Mouse (Mus musculus) adrenal gland, postnatal 25 days (tissue): Measurements from ENCODE around the gene Kif19a. TPM values are rescaled to one million over a fixed set of nuclear protein-coding genes. Genes with fewer than 3 reads are reported as not detected.
A peak's percentile ranks its signal among the peaks of the same experiment; 100 is the strongest.

Experiments used
- DNase-seq: peaks from one replicate; pipeline ENCODE4 v3.0.0; 2021; ENCODE audit warnings: mixed read lengths
- total RNA-seq: library from RNA; stranded (reverse); gene quantifications from 2 replicates; pipeline ENCODE4 v1.2.3, GENCODE M21; 2021

Gene Kif19a
- total RNA-seq, 1 experiment from 2014 or later = 0.43 TPM

GRCm38 (mm10) chr11:114807686-114808427 lies 42.7 kb downstream of the Kif19a start:
- no peak for DNase-seq

GRCm38 (mm10) chr11:114809371-114809770 lies 44.2 kb downstream of the Kif19a start:
- DNase-seq = no peak

GRCm38 (mm10) chr11:114810344-114810743 lies 45.2 kb downstream of the Kif19a start:
- no peak for DNase-seq

GRCm38 (mm10) chr11:114812731-114813240 lies 47.6 kb downstream of the Kif19a start:
- peak; percentile 96 for DNase-seq

- DNase-seq = no peak
Measured at GRCm38 (mm10) chr11:114814873-114815592, 49.8 kb downstream of the Kif19a start.

- no peak for DNase-seq
Measured at GRCm38 (mm10) chr11:114816934-114817333, 51.7 kb downstream of the Kif19a start.

GRCm38 (mm10) chr11:114818185-114818584 lies 53.0 kb downstream of the Kif19a start:
- DNase-seq = no peak

- no peak for DNase-seq
Measured at GRCm38 (mm10) chr11:114819110-114819509, 53.9 kb downstream of the Kif19a start.

GRCm38 (mm10) chr11:114820444-114820843 lies 55.3 kb downstream of the Kif19a start:
- DNase-seq = no peak

GRCm38 (mm10) chr11:114821325-114821724 lies 56.1 kb downstream of the Kif19a start:
- no peak for DNase-seq

GRCm38 (mm10) chr11:114822727-114823126 lies 57.5 kb downstream of the Kif19a start:
- peak; percentile 12 for DNase-seq

- DNase-seq = no peak
Measured at GRCm38 (mm10) chr11:114823199-114823725, 58.1 kb downstream of the Kif19a start.

GRCm38 (mm10) chr11:114826686-114827085 lies 61.5 kb downstream of the Kif19a start:
- no peak for DNase-seq

- DNase-seq = peak; percentile 43
Measured at GRCm38 (mm10) chr11:114829499-114830432, 64.6 kb downstream of the Kif19a start.

GRCm38 (mm10) chr11:114830433-114830773 lies 65.2 kb downstream of the Kif19a start:
- DNase-seq = no peak

- DNase-seq = no peak
Measured at GRCm38 (mm10) chr11:114833166-114833565, 68.0 kb downstream of the Kif19a start.

Other genes starting within 250 kb of the Kif19a start
- gene Rpl38, start 96.9 kb upstream of the Kif19a start, total RNA-seq = 1,060 and 1,162 TPM in 2 replicates
- 120 and 145 TPM in 2 replicates for gene Ttyh2, start 90.0 kb upstream of the Kif19a start, total RNA-seq
- 0.67 and 1.2 TPM in 2 replicates for gene Dnaic2, start 38.0 kb upstream of the Kif19a start, total RNA-seq
- not detected in 2 replicates for gene Btbd17, start 30.6 kb downstream of the Kif19a start, total RNA-seq
- gene Gpr142, start 33.5 kb downstream of the Kif19a start, total RNA-seq = not detected in 2 replicates
- 5.4 and 13.9 TPM in 2 replicates for gene Gprc5c, start 85.8 kb downstream of the Kif19a start, total RNA-seq
- gene Cd300a, start 124.7 kb downstream of the Kif19a start, total RNA-seq = 0.76 and 0.95 TPM in 2 replicates
- gene Cd300lb, start 169.0 kb downstream of the Kif19a start, total RNA-seq = 0.57 and 0.64 TPM in 2 replicates
- not detected in 2 replicates for gene Cd300c, start 203.8 kb downstream of the Kif19a start, total RNA-seq
- 0.48 and 0.58 TPM in 2 replicates for gene Cd300ld, start 224.5 kb downstream of the Kif19a start, total RNA-seq
- 1.5 and 2.2 TPM in 2 replicates for gene Cd300c2, start 236.5 kb downstream of the Kif19a start, total RNA-seq